In genomic region chr10:40871301-40871700, GRCm38 (mm10) we compare ENCODE assay signal across 16 mouse cellular contexts. TPM values are rescaled to one million over a fixed set of nuclear protein-coding genes. Genes with fewer than 3 reads are reported as not detected.
DNase-seq lines count a peak whose midpoint lies in the region; ATAC-seq and TF ChIP-seq lines count a peak whose summit lies in the region.
"Had no signal": no experiment of that assay in that cellular context is flagged by ENCODE, and none has a peak within 500 bp of the region (broad histone marks: within the 10 kb centered on the region; RNA-seq: fewer than 3 reads in every experiment).

No protein-coding gene starts in this region.

- peaks cover 10% of the 10 kb centered on the region for H3K4me1 ChIP-seq in lung, adult 2 months (ENCODE audit: control insufficient read depth, insufficient read depth, low read length)
- H3K4me1 ChIP-seq: embryonic facial prominence, embryonic 13.5 days; forebrain, embryonic 12.5 days; hindbrain, embryonic 12.5 days had no signal

- no peak overlapping the region for H3K4me3 ChIP-seq in layer of hippocampus, adult 2 months
- H3K4me3 ChIP-seq in lung, adult 2 months (replicated peaks; ENCODE audit: extremely low read depth, low read depth, low read length), result no peak overlapping the region
- H3K4me3 ChIP-seq: embryonic facial prominence, embryonic 13.5 days; forebrain, embryonic 12.5 days; heart, embryonic 13.5 days; hindbrain, embryonic 12.5 days had no signal

- no peak for ATAC-seq in frontal cortex, adult (ENCODE audit: low TSS enrichment)
- ATAC-seq: forebrain, embryonic 16.5 days; hindbrain, embryonic 16.5 days had no signal

- peak overlapping the region; percentile 32; the same call in 1 of the 2 replicates for H3K27ac ChIP-seq in layer of hippocampus, adult 2 months
- H3K27ac ChIP-seq: embryonic facial prominence, embryonic 13.5 days; forebrain, embryonic 12.5 days; heart, embryonic 13.5 days; hindbrain, embryonic 12.5 days had no signal

- TF ChIP-seq POLR2A in lung, adult 2 months (IDR thresholded peaks at IDR 0.05; ENCODE audit: borderline replicate concordance, extremely low read depth, low read depth, low read length), result no peak

- 13% methylated on average over 2 of the region's 2 CpGs for WGBS in lung, adult 2 months

- TF ChIP-seq CTCF in layer of hippocampus, adult 2 months (conservative IDR thresholded peaks at IDR 0.05), result no peak
- no peak for TF ChIP-seq CTCF in lung, adult 2 months (IDR thresholded peaks at IDR 0.05; ENCODE audit: insufficient read depth, low read length)

- DNase-seq in layer of hippocampus, adult 2 months (ENCODE audit: low spot score in 2 of 2), result no peak
- no peak for DNase-seq in layer of hippocampus, postnatal 10 days (ENCODE audit: low spot score in 2 of 2)
- peak; percentile 25 for DNase-seq in lung, postnatal 14 days
- DNase-seq in lung, adult 2 months, result no peak
- DNase-seq in adipocyte (ENCODE audit: low spot score), result peak; percentile 39
- DNase-seq in cerebellum, adult 11-12 months, result no peak
- DNase-seq: adrenal gland, postnatal 10 days; gastrocnemius, postnatal 14 days; heart, postnatal 36 days had no signal

RNA-seq across cellular contexts. Expression of gene Cdc40, which starts 11.8 kb away (rescaled TPM):
- total RNA-seq in layer of hippocampus, adult 2 months (2021), result 10 to 100 TPM; 67.1 to 73.9 TPM
- 10 to 100 TPM; 36.0 to 38.2 TPM for total RNA-seq in layer of hippocampus, postnatal 10 days (2021)
- polyA plus RNA-seq in lung, adult 2 months (2012; rRNA removed), result 10.9 and 11.8 TPM in 2 replicates

RNA-seq across cellular contexts. Expression of gene Wasf1, which starts 12.0 kb away (rescaled TPM):
- total RNA-seq in layer of hippocampus, adult 2 months (2021), result 100 to 1,000 TPM; 412 to 418 TPM
- 100 to 1,000 TPM; 303 to 359 TPM for total RNA-seq in layer of hippocampus, postnatal 10 days (2021)
- polyA plus RNA-seq in lung, adult 2 months (2012; rRNA removed), result 0.86 and 0.98 TPM in 2 replicates

Comparison
In these comparisons a context has a peak if more than half of its experiments do, and no peak if none do; other contexts are left out.
1. DNase-seq: peak in lung, postnatal 14 days (single experiment) and adipocyte (single experiment); none in layer of hippocampus, adult 2 months (0 of 2), layer of hippocampus, postnatal 10 days (0 of 2), lung, adult 2 months (single experiment) and cerebellum, adult 11-12 months (single experiment).